Comparison of ENCODE assay signal across 27 mouse cellular contexts in genomic region chr4:48163851-48164250, GRCm38 (mm10). TPM values are rescaled to one million over a fixed set of nuclear protein-coding genes. Genes with fewer than 3 reads are reported as not detected.
DNase-seq lines count a peak whose midpoint lies in the region; ATAC-seq and TF ChIP-seq lines count a peak whose summit lies in the region.
"Had no signal": no experiment of that assay in that cellular context is flagged by ENCODE, and none has a peak within 500 bp of the region (broad histone marks: within the 10 kb centered on the region; RNA-seq: fewer than 3 reads in every experiment).

No protein-coding gene starts in this region.

- no peak overlapping the region for H3K27ac ChIP-seq in layer of hippocampus, adult 2 months
- H3K27ac ChIP-seq: embryonic facial prominence, embryonic 12.5 days; forebrain, embryonic 15.5 days; hindbrain, embryonic 14.5 days; limb, embryonic 13.5 days; liver, embryonic 13.5 days; midbrain, embryonic 12.5 days; neural tube, embryonic 13.5 days had no signal

- intact Hi-C loops in heart, postnatal 36 days (cut with DNase I) = loop anchor here (10.0 kb wide), 1 partner anchor 589 kb away; no protein-coding TSS in a partner anchor

- no peak for ATAC-seq in activated CD4-positive, CD25-positive, alpha-beta regulatory T cell, adult 4 months
- ATAC-seq: forebrain, embryonic 15.5 days; intestine, postnatal 0 days; lung, postnatal 0 days had no signal

- no peak overlapping the region for H3K4me3 ChIP-seq in layer of hippocampus, adult 2 months
- H3K4me3 ChIP-seq: embryonic facial prominence, embryonic 12.5 days; forebrain, embryonic 15.5 days; limb, embryonic 13.5 days; liver, embryonic 13.5 days; megakaryocyte, embryonic 14.5 days; midbrain, embryonic 12.5 days; myocyte; neural tube, embryonic 13.5 days had no signal

- TF ChIP-seq CTCF in layer of hippocampus, adult 2 months (conservative IDR thresholded peaks at IDR 0.05) = no peak

- peak; percentile 82 for DNase-seq in heart, adult 11 months
- DNase-seq in heart, postnatal 36 days = no peak
- DNase-seq in thymus, postnatal 25 days = peak; percentile 3
- no peak for DNase-seq in thymus, adult 18-20 months
- DNase-seq in adrenal gland, postnatal 14 days = peak; percentile 66
- DNase-seq in layer of hippocampus, adult 2 months (ENCODE audit: low spot score in 2 of 2) = no peak
- DNase-seq: B cell, adult 2 months; cerebellum, adult 11 months; embryo, embryonic 11 days; gastrocnemius, postnatal 25 days; kidney, adult 9 months; kidney, postnatal 10 days; layer of hippocampus, adult 9-11 months; liver, embryonic 13.5 days; lung, adult 18-20 months; lung, postnatal 4 days had no signal

RNA-seq across cellular contexts. Expression of gene Stx17, which starts 39.1 kb away (rescaled TPM):
- 10 to 100 TPM; 27.7 to 30.8 TPM for total RNA-seq in heart, postnatal 36 days (2021)
- total RNA-seq in adrenal gland, postnatal 14 days (2021) = 46.4 and 55.4 TPM in 2 replicates
- 10 to 100 TPM in 1 of 2 experiments, 1 to 10 TPM in 1; 9.8 to 11.0 TPM for polyA plus RNA-seq in activated CD4-positive, CD25-positive, alpha-beta regulatory T cell, adult 4 months (2017; shearing (Covaris generic))
- 10 to 100 TPM; 18.1 to 22.7 TPM for total RNA-seq in layer of hippocampus, adult 2 months (2021)

Comparison
In these comparisons a context has a peak if more than half of its experiments do, and no peak if none do; other contexts are left out.
1. DNase-seq: peak in heart, adult 11 months (single experiment), thymus, postnatal 25 days (single experiment) and adrenal gland, postnatal 14 days (single experiment); none in heart, postnatal 36 days (0 of 2), thymus, adult 18-20 months (0 of 2) and layer of hippocampus, adult 2 months (0 of 2).